In genomic region chr2:71837791-71838190, GRCm38 (mm10) we compare ENCODE assay signal across 7 mouse cellular contexts. TPM values are rescaled to one million over a fixed set of nuclear protein-coding genes. Genes with fewer than 3 reads are reported as not detected.
DNase-seq lines count a peak whose midpoint lies in the region; ATAC-seq and TF ChIP-seq lines count a peak whose summit lies in the region.

No protein-coding gene starts in this region.

- ATAC-seq in liver, embryonic 11.5 days (replicated peaks; ENCODE audit: low FRiP score): no peak

- no peaks in the 10 kb centered on the region for H3K9me3 ChIP-seq in liver, embryonic 11.5 days (ENCODE audit: control insufficient read depth, low read length)

- TF ChIP-seq POLR2A in spleen, adult 2 months (IDR thresholded peaks at IDR 0.05; ENCODE audit: low read depth, low read length): no peak

- intact Hi-C loops in heart, postnatal 36 days (cut with DNase I): no loop called here

- H3K27me3 ChIP-seq in spleen, adult 2 months (ENCODE audit: control insufficient read depth, insufficient read depth, low read length): no peaks in the 10 kb centered on the region
- H3K27me3 ChIP-seq in liver, embryonic 11.5 days (replicated peaks; ENCODE audit: control insufficient read depth, insufficient read depth, low read length): no peaks in the 10 kb centered on the region

- no peaks in the 10 kb centered on the region for H3K4me1 ChIP-seq in spleen, adult 2 months (ENCODE audit: control insufficient read depth, insufficient read depth, insufficient read length)
- no peaks in the 10 kb centered on the region for H3K4me1 ChIP-seq in liver, embryonic 11.5 days (replicated peaks; ENCODE audit: control insufficient read depth, insufficient read depth, low read length)

- H3K36me3 ChIP-seq in spleen, adult 2 months (ENCODE audit: control insufficient read depth, insufficient read depth, low read length): peaks cover 4% of the 10 kb centered on the region
- no peaks in the 10 kb centered on the region for H3K36me3 ChIP-seq in liver, embryonic 11.5 days (ENCODE audit: control insufficient read depth, insufficient read depth, low read length)

- H3K4me2 ChIP-seq in liver, embryonic 11.5 days: no peak overlapping the region

- peak in 1 of 2 experiments; percentile 53 for DNase-seq in spleen, adult 2 months (ENCODE audit: low read depth in 1 of 2, low spot score in 2 of 2)
- DNase-seq in spleen, adult 12 weeks (ENCODE audit: low spot score): no peak
- peak; percentile 82 for DNase-seq in adipocyte (ENCODE audit: low spot score)
- peak; percentile 48 to 76 for DNase-seq in cerebellum, postnatal 25 days
- DNase-seq in heart, postnatal 36 days: peak; percentile 69 to 79
- DNase-seq in liver, embryonic 11.5 days (ENCODE audit: low spot score): peak; percentile 59
- DNase-seq in right cerebral cortex, postnatal 14 days: peak; percentile 88

- peak; percentile 42; the same call in 1 of the 2 replicates for TF ChIP-seq CTCF in spleen, adult 2 months (IDR thresholded peaks at IDR 0.05; ENCODE audit: extremely low read depth, insufficient read depth, insufficient read length, insufficient replicate concordance)

- H3K4me3 ChIP-seq in spleen, adult 2 months (ENCODE audit: extremely low read depth, insufficient read depth, insufficient read length): no peak overlapping the region
- no peak overlapping the region for H3K4me3 ChIP-seq in liver, embryonic 11.5 days (ENCODE audit: low read depth, low read length)

- WGBS in spleen, adult 2 months: 27% methylated on average over 6 of the region's 6 CpGs
- WGBS in liver, embryonic 11.5 days: 32% methylated on average over 6 of the region's 6 CpGs

- H3K27ac ChIP-seq in spleen, adult 2 months (ENCODE audit: insufficient read depth, low read length): no peak overlapping the region
- no peak overlapping the region for H3K27ac ChIP-seq in liver, embryonic 11.5 days (ENCODE audit: low read depth, low read length)

- H3K9ac ChIP-seq in liver, embryonic 11.5 days (ENCODE audit: low read depth, low read length): no peak overlapping the region

RNA-seq across cellular contexts. Expression of gene Pdk1, which starts 35.2 kb away (rescaled TPM):
- 14.1 and 14.5 TPM in 2 replicates for polyA plus RNA-seq in spleen, adult 2 months (2012; rRNA removed)
- total RNA-seq in heart, postnatal 36 days (2021): 100 to 1,000 TPM; 138 to 171 TPM
- 133 and 144 TPM in 2 replicates for polyA plus RNA-seq in liver, embryonic 11.5 days (2014; fragmentation: Nextera tagmentation; extraction: Ambion mirVana)
